Mouse (Mus musculus) bone marrow macrophage, adult 2 months (primary cell): ENCODE data around the gene Mup6.

Source experiments
- CTCF ChIP-seq: IDR thresholded peaks from 2 replicates; pipeline ENCODE4 v1.5.1; 2012; ENCODE audit warnings: low read depth, mild to moderate bottlenecking, low read length, moderate library complexity
- POLR2A ChIP-seq: IDR thresholded peaks from 2 replicates; pipeline ENCODE4 v1.6.1; 2012; ENCODE audit warnings: mild to moderate bottlenecking, low read depth, low read length, borderline replicate concordance

DNA sequence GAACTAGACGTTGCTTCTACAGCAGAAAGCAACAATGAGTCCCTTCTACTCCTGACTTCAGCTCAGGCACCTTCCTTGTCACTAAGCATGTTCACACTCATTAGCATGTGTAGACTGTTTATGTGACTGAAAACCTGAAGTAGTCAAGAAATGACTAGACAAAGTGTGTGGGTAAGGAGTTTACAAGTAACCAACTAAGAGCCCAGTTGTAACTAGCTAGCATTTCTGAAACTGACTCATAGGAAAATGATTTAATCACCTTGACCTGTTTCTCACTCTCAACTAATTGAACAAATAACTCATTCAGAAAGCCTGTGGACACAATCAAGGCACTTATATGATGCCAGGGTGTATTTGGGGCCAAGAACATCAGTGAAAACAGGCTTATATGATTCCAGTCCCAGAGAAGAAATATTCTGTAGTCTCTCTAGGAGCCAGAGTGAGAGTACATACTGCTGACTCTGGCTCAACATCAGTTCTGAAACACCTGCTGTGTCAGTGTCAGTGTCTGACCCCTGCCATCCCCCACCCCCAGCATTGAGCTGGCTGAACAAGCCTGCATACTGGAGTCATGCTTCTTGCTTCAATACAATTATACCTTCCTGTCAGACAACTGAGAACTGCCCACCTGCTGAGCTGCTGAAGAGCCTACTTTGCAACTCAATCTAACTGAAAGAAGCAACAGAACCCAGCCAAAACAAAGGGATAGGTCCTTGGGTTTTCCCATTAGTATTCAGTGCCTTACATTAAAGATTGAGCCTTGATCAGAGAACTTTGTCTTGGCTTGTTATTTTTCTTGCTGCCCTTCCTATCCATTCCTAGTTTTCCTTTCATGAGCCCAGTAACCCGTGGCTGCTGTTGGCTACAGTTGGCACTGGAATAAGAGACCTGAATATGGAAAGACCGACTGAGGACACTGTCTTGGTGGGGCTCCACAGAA is at the start of gene Mup6:
- TF ChIP-seq CTCF (no peak), POLR2A (no peak)
